Mouse (Mus musculus): ENCODE results near the gene Gm21969. TPM values are rescaled to one million over a fixed set of nuclear protein-coding genes. Genes with fewer than 3 reads are reported as not detected.

The Gm21969 gene
- polyA plus RNA-seq, 1 experiment from 2014 or later = not detected

- no peak overlapping the region for H3K4me3 ChIP-seq (ENCODE audit: low read depth, low read length)
- H3K4me2 ChIP-seq (replicated peaks; ENCODE audit: low read depth, low read length) = peak overlapping the region; percentile 14; the same call in 1 of the 2 replicates
- H3K36me3 ChIP-seq (ENCODE audit: insufficient read depth, low read length) = no peaks in the 10 kb centered on the region
- no peaks in the 10 kb centered on the region for H3K27me3 ChIP-seq (replicated peaks; ENCODE audit: insufficient read depth, low read length)
- ATAC-seq = no peak
- TF ChIP-seq CTCF (IDR thresholded peaks at IDR 0.05) = no peak
- TF ChIP-seq EP300 (IDR thresholded peaks at IDR 0.05) = no peak
- 29% methylated on average over 10 of the region's 10 CpGs for WGBS
- peaks cover 41% of the 10 kb centered on the region for H3K4me1 ChIP-seq (ENCODE audit: insufficient read depth, low read depth, low read length)
- H3K27ac ChIP-seq (ENCODE audit: low read length) = peak overlapping the region; percentile 85; the same call in 1 of the 2 replicates
- H3K9me3 ChIP-seq (ENCODE audit: low read length) = no peaks in the 10 kb centered on the region
- H3K9ac ChIP-seq (replicated peaks; ENCODE audit: low read depth) = no peak overlapping the region
- DNase-seq (ENCODE audit: low spot score) = peak; percentile 38
Measured at GRCm38 (mm10) chr4:139579003-139579402, 24.0 kb upstream of the Gm21969 start.

GRCm38 (mm10) chr4:139579466-139579865 is 23.5 kb upstream of the Gm21969 start:
- Histone ChIP-seq H3K36me3 (ENCODE audit: insufficient read depth, low read length) (no peaks in the 10 kb centered on the region), H3K27me3 (replicated peaks; ENCODE audit: insufficient read depth, low read length) (no peaks in the 10 kb centered on the region), H3K9me3 (ENCODE audit: low read length) (no peaks in the 10 kb centered on the region), H3K4me3 (ENCODE audit: low read depth, low read length) (no peak overlapping the region), H3K27ac (ENCODE audit: low read length) (peak overlapping the region; percentile 85), H3K9ac (replicated peaks; ENCODE audit: low read depth) (no peak overlapping the region), H3K4me2 (replicated peaks; ENCODE audit: low read depth, low read length) (peak overlapping the region; percentile 14; the same call in 1 of the 2 replicates), H3K4me1 (ENCODE audit: insufficient read depth, low read depth, low read length) (peaks cover 41% of the 10 kb centered on the region)
- TF ChIP-seq CTCF (IDR thresholded peaks at IDR 0.05) (no peak), EP300 (IDR thresholded peaks at IDR 0.05) (no peak)
- 47% methylated on average over 6 of the region's 6 CpGs for WGBS
- ATAC-seq = no peak
- DNase-seq (ENCODE audit: low spot score) = no peak

GRCm38 (mm10) chr4:139580663-139581336 is 22.2 kb upstream of the Gm21969 start:
- 4% methylated on average over 13 of the region's 15 CpGs for WGBS
- peak; percentile 73 for ATAC-seq

GRCm38 (mm10) chr4:139581427-139582051 is 21.4 kb upstream of the Gm21969 start:
- 5% methylated on average over 6 of the region's 6 CpGs for WGBS
- peak; percentile 7 for ATAC-seq

More at GRCm38 (mm10) chr4:139580663-139581336, 22.2 kb upstream of the Gm21969 start:
- Histone ChIP-seq H3K9me3 (ENCODE audit: low read length) (no peaks in the 10 kb centered on the region), H3K4me2 (replicated peaks; ENCODE audit: low read depth, low read length) (peak overlapping the region; percentile 36), H3K4me3 (ENCODE audit: low read depth, low read length) (peak overlapping the region; percentile 10; the same call in 1 of the 2 replicates), H3K27ac (ENCODE audit: low read length) (peak overlapping the region; percentile 85), H3K27me3 (replicated peaks; ENCODE audit: insufficient read depth, low read length) (no peaks in the 10 kb centered on the region), H3K4me1 (ENCODE audit: insufficient read depth, low read depth, low read length) (peaks cover 44% of the 10 kb centered on the region), H3K36me3 (ENCODE audit: insufficient read depth, low read length) (no peaks in the 10 kb centered on the region), H3K9ac (replicated peaks; ENCODE audit: low read depth) (peak overlapping the region; percentile 26)
- DNase-seq (ENCODE audit: low spot score) = peak; percentile 82
- TF ChIP-seq CTCF (IDR thresholded peaks at IDR 0.05) (no peak), EP300 (IDR thresholded peaks at IDR 0.05) (no peak)

GRCm38 (mm10) chr4:139582346-139582745 is 20.6 kb upstream of the Gm21969 start:
- no peak for DNase-seq (ENCODE audit: low spot score)
- Histone ChIP-seq H3K36me3 (ENCODE audit: insufficient read depth, low read length) (no peaks in the 10 kb centered on the region), H3K27ac (ENCODE audit: low read length) (peak overlapping the region; percentile 8; the same call in 1 of the 2 replicates), H3K4me1 (ENCODE audit: insufficient read depth, low read depth, low read length) (peaks cover 41% of the 10 kb centered on the region), H3K27me3 (replicated peaks; ENCODE audit: insufficient read depth, low read length) (no peaks in the 10 kb centered on the region), H3K9me3 (ENCODE audit: low read length) (no peaks in the 10 kb centered on the region), H3K4me2 (replicated peaks; ENCODE audit: low read depth, low read length) (no peak overlapping the region), H3K9ac (replicated peaks; ENCODE audit: low read depth) (no peak overlapping the region), H3K4me3 (ENCODE audit: low read depth, low read length) (no peak overlapping the region)
- no peak for TF ChIP-seq EP300 (IDR thresholded peaks at IDR 0.05)
- TF ChIP-seq CTCF (IDR thresholded peaks at IDR 0.05) = no peak
- WGBS = 67% methylated on average over 6 of the region's 6 CpGs
- ATAC-seq = no peak

More at GRCm38 (mm10) chr4:139581427-139582051, 21.4 kb upstream of the Gm21969 start:
- no peaks in the 10 kb centered on the region for H3K36me3 ChIP-seq (ENCODE audit: insufficient read depth, low read length)
- no peak overlapping the region for H3K4me3 ChIP-seq (ENCODE audit: low read depth, low read length)
- TF ChIP-seq CTCF (IDR thresholded peaks at IDR 0.05) (no peak), EP300 (IDR thresholded peaks at IDR 0.05) (no peak)
- no peaks in the 10 kb centered on the region for H3K9me3 ChIP-seq (ENCODE audit: low read length)
- DNase-seq (ENCODE audit: low spot score) = peak; percentile 60
- H3K9ac ChIP-seq (replicated peaks; ENCODE audit: low read depth) = peak overlapping the region; percentile 26; the same call in 1 of the 2 replicates
- peak overlapping the region; percentile 36 for H3K4me2 ChIP-seq (replicated peaks; ENCODE audit: low read depth, low read length)
- peaks cover 46% of the 10 kb centered on the region for H3K4me1 ChIP-seq (ENCODE audit: insufficient read depth, low read depth, low read length)
- H3K27me3 ChIP-seq (replicated peaks; ENCODE audit: insufficient read depth, low read length) = no peaks in the 10 kb centered on the region
- peak overlapping the region; percentile 85 for H3K27ac ChIP-seq (ENCODE audit: low read length)

GRCm38 (mm10) chr4:139582903-139583302 is 20.1 kb upstream of the Gm21969 start:
- H3K36me3 ChIP-seq (ENCODE audit: insufficient read depth, low read length) = no peaks in the 10 kb centered on the region
- peaks cover 40% of the 10 kb centered on the region for H3K4me1 ChIP-seq (ENCODE audit: insufficient read depth, low read depth, low read length)
- no peaks in the 10 kb centered on the region for H3K9me3 ChIP-seq (ENCODE audit: low read length)
- H3K27ac ChIP-seq (ENCODE audit: low read length) = no peak overlapping the region
- H3K4me3 ChIP-seq (ENCODE audit: low read depth, low read length) = no peak overlapping the region
- no peaks in the 10 kb centered on the region for H3K27me3 ChIP-seq (replicated peaks; ENCODE audit: insufficient read depth, low read length)
- WGBS = 68% methylated on average over 3 of the region's 3 CpGs
- no peak for DNase-seq (ENCODE audit: low spot score)
- no peak for ATAC-seq
- no peak for TF ChIP-seq EP300 (IDR thresholded peaks at IDR 0.05)
- TF ChIP-seq CTCF (IDR thresholded peaks at IDR 0.05) = peak; percentile 15; the same call in 1 of the 2 replicates
- no peak overlapping the region for H3K9ac ChIP-seq (replicated peaks; ENCODE audit: low read depth)
- H3K4me2 ChIP-seq (replicated peaks; ENCODE audit: low read depth, low read length) = no peak overlapping the region

Data from lung, postnatal 0 days (tissue).